Mouse (Mus musculus): ENCODE measurements around the gene 4931428L18Rik. TPM values are rescaled to one million over a fixed set of nuclear protein-coding genes. Genes with fewer than 3 reads are reported as not detected.

Gene 4931428L18Rik
- under 1 TPM in 1 of 2 experiments, not detected in 1; 0.05 TPM for polyA plus RNA-seq (2012; fragmentation: generic; extraction: Trizol)

DNA sequence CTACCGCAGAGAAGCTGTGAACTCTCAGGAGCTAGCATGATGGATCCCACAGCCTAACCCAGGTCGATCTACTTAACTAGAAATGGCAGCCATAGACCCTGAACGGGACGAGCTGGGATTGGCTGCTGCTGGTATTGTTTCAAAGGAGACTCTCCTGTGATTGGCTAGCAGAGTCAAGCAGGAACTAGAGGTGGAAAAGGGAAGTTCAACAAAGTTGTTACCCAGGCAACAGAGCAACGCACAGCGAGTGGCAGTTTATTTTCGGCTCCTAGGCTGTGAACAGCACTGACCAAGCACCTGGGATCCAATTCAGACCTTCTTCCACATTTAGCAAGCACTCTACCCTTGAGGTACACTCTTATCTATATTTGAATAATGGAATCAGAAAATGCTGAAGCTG, at the start of gene 4931428L18Rik, which contains the start of gene Pih1d3:
TSS of gene 4931428L18Rik (minus strand) at position 121 of the 400 bp plus-strand sequence.
TSS of gene Pih1d3 (plus strand) at position 275 of the 400 bp plus-strand sequence.

DNA sequence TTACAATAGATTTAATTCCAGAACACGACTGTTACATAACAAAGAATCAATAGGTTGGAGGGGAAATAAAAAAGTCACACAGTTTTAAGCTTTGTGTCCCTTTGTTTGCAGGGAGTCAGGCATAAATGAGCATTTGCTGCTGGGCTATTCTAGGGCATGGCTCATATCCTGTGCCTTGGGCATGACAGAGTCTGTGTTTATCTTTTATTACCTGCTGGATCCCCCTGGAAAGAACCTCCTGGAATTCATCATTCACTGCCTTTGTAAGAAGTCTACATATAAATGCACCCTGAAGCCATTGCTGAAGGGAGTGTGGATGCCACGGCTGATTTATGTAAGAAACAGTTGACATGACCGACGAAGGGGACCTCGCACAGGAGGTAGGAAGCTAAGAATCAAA, 46.4 kb downstream of the 4931428L18Rik start, which contains the start of gene Lgsn:
TSS of gene Lgsn (plus strand) at position 301 of the 400 bp plus-strand sequence.

DNA sequence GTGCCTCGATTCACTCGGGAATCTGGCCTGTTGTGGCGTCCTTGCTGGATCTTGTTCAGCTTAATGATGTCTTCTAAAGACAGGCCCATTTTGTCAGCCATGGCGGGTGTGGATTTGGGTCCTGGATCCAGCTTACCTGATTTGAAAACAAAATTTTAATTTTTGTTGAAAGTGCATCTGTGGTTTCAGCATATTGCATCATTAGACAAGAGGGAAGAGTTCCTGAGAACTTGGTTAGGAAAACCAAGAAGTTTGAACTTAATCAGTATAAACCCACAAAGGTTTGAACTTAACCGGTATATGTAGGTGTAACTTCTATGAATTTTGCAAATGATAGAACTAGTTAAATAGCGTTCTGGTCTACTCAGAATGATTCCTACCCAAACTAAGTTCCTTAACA, 244.6 kb downstream of the 4931428L18Rik start, which contains the start of gene AC153137.1:
TSS of gene AC153137.1 (minus strand) at position 101 of the 400 bp plus-strand sequence.

Other genes with a start within 250 kb of the 4931428L18Rik start
- gene AC153137.1, start 244.7 kb downstream of the 4931428L18Rik start, polyA plus RNA-seq (2012; fragmentation: generic; extraction: Trizol), result not detected
- not detected for gene Lgsn, start 46.3 kb downstream of the 4931428L18Rik start, polyA plus RNA-seq (2012; fragmentation: generic; extraction: Trizol)
- not detected for gene Pih1d3, start 154 bp upstream of the 4931428L18Rik start, polyA plus RNA-seq (2012; fragmentation: generic; extraction: Trizol)